Mouse (Mus musculus) cerebellum, adult 2 months (tissue): ENCODE data around the gene Ankrd52.

Experiments used
- CTCF ChIP-seq: fragments of 200-500 bp; IDR thresholded peaks from 2 replicates; pipeline ENCODE4 v1.5.1; 2011; ENCODE audit warnings: low read depth, mild to moderate bottlenecking, control low read depth, low read length, moderate library complexity, borderline replicate concordance; ENCODE audit not compliant: insufficient read depth
- POLR2A ChIP-seq: fragments of 200-500 bp; IDR thresholded peaks from 2 replicates; pipeline ENCODE4 v1.6.1; 2011; ENCODE audit warnings: low read length, control low read depth, borderline replicate concordance; ENCODE audit not compliant: insufficient read depth

DNA sequence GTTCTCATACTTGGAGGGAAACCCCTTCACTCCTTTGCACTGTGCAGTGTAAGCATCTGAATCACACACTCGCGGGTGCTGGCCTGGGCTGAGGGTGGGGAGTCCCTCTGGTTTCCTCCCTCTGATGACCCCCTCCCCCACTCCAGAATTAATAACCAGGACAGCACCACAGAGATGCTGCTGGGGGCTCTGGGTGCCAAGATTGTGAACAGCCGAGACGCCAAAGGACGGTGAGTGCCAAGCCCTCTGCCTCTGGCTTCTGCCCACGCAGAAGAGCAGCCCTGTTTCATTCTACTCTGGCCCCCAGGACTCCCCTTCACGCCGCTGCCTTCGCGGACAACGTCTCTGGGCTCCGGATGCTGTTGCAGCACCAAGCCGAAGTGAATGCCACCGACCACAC is 12.0 kb downstream of the Ankrd52 start:
- TF ChIP-seq POLR2A = no peak
- no peak for TF ChIP-seq CTCF
